In the genomic region with DNA sequence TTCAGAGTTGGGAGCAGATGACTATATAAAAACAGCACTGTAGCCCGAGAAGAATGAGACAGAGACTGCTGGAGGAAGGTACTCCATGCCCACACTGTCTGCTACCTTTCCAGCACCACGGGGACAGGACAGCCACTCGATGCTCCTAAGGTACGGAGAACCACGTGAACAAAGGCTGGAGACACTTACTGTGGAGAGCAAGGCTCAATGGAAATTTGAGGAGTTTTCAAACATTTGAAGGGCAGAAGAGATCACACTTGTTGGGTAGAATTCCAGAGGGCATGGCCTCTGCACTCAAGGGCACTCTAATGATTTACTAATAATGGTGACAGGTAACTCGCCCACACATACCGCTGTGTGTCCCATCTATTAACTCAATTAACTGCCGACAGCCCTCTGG, we compare ENCODE assay signal across 25 mouse cellular contexts. TPM values are rescaled to one million over a fixed set of nuclear protein-coding genes. Genes with fewer than 3 reads are reported as not detected.
DNase-seq lines count a peak whose midpoint lies in the region; ATAC-seq and TF ChIP-seq lines count a peak whose summit lies in the region.
"Had no signal": no experiment of that assay in that cellular context is flagged by ENCODE, and none has a peak within 500 bp of the region (broad histone marks: within the 10 kb centered on the region; RNA-seq: fewer than 3 reads in every experiment).

No protein-coding gene starts in this region.

- H3K4me1 ChIP-seq in heart, embryonic 16.5 days (ENCODE audit: control insufficient read depth, insufficient read depth, low read length) = peaks cover 38% of the 10 kb centered on the region
- H3K4me1 ChIP-seq in heart, embryonic 12.5 days (replicated peaks) = peaks cover 59% of the 10 kb centered on the region
- H3K4me1 ChIP-seq in liver, embryonic 16.5 days (ENCODE audit: control insufficient read depth, low read depth, low read length) = peaks cover 41% of the 10 kb centered on the region
- H3K4me1 ChIP-seq in liver, embryonic 12.5 days = peaks cover 41% of the 10 kb centered on the region
- peaks cover 61% of the 10 kb centered on the region for H3K4me1 ChIP-seq in megakaryocyte, embryonic 14.5 days
- peaks cover 8% of the 10 kb centered on the region for H3K4me1 ChIP-seq in thymus, adult 2 months (replicated peaks; ENCODE audit: control insufficient read depth, insufficient read depth, low read length)
- H3K4me1 ChIP-seq: forebrain, embryonic 13.5 days had no signal

- TF ChIP-seq POLR2A in myocyte (IDR thresholded peaks at IDR 0.05; ENCODE audit: insufficient read length, low read depth) = no peak
- TF ChIP-seq POLR2A in thymus, adult 2 months (IDR thresholded peaks at IDR 0.05; ENCODE audit: control insufficient read depth, extremely low read depth, insufficient read depth, low read length, poor library complexity) = no peak

- H3K27ac ChIP-seq in heart, embryonic 16.5 days (ENCODE audit: low read length) = 0 out of 2 replicates have a peak overlapping the region, but pooled peaks have one; percentile 10
- no peak overlapping the region for H3K27ac ChIP-seq in heart, embryonic 12.5 days (ENCODE audit: poor library complexity, severe bottlenecking)
- H3K27ac ChIP-seq in liver, embryonic 16.5 days (ENCODE audit: low read length) = peak overlapping the region; percentile 71
- H3K27ac ChIP-seq in liver, embryonic 12.5 days = no peak overlapping the region
- H3K27ac ChIP-seq in thymus, adult 2 months (ENCODE audit: control insufficient read depth, insufficient read depth, low read length) = no peak overlapping the region
- H3K27ac ChIP-seq: forebrain, embryonic 13.5 days; heart, embryonic 10.5 days; hindbrain, embryonic 13.5 days; neural tube, embryonic 13.5 days had no signal

- DNase-seq in thymus, adult 2 months = no peak
- DNase-seq: adrenal gland, postnatal 25 days; cerebellum, adult 9-10 months; cerebellum, postnatal 36 days; gastrocnemius, postnatal 10 days; heart, postnatal 14 days; kidney, adult 11 months; kidney, postnatal 14 days; left cerebral cortex, postnatal 4 days; lung, adult 18-20 months; right cerebral cortex, postnatal 4 days had no signal

- H3K36me3 ChIP-seq in heart, embryonic 16.5 days (ENCODE audit: control insufficient read depth, insufficient read depth) = peaks cover 22% of the 10 kb centered on the region
- H3K36me3 ChIP-seq in heart, embryonic 12.5 days = peaks cover 25% of the 10 kb centered on the region
- H3K36me3 ChIP-seq in liver, embryonic 16.5 days (ENCODE audit: control insufficient read depth, insufficient read depth) = peaks cover 24% of the 10 kb centered on the region
- H3K36me3 ChIP-seq in liver, embryonic 12.5 days = peaks cover 82% of the 10 kb centered on the region
- H3K36me3 ChIP-seq in megakaryocyte, embryonic 14.5 days (replicated peaks; ENCODE audit: low read length) = peaks cover 94% of the 10 kb centered on the region
- peaks cover 5% of the 10 kb centered on the region for H3K36me3 ChIP-seq in myocyte (ENCODE audit: control insufficient read depth, insufficient read depth)
- peaks cover 14% of the 10 kb centered on the region for H3K36me3 ChIP-seq in thymus, adult 2 months (ENCODE audit: control insufficient read depth, insufficient read depth, low read length)

- no peak for ATAC-seq in heart, embryonic 16.5 days (replicated peaks; ENCODE audit: extremely low read depth, insufficient read depth, low FRiP score)
- no peak for ATAC-seq in heart, embryonic 12.5 days (ENCODE audit: insufficient number of reproducible peaks, low FRiP score)
- ATAC-seq in liver, embryonic 16.5 days (ENCODE audit: low read depth) = 0 out of 2 replicates have a peak, but pooled peaks have one; percentile 12
- ATAC-seq in liver, embryonic 12.5 days = no peak
- no peak for ATAC-seq in megakaryocyte, adult 5-6 weeks (ENCODE audit: poor library complexity, severe bottlenecking)
- ATAC-seq: CD4-positive, CD25-positive, alpha-beta regulatory T cell, adult 4 months; forebrain, embryonic 13.5 days; midbrain, embryonic 16.5 days had no signal

- TF ChIP-seq CTCF in thymus, adult 2 months (IDR thresholded peaks at IDR 0.05; ENCODE audit: borderline replicate concordance, control insufficient read depth, extremely low read depth, insufficient read depth, low read length, poor library complexity) = no peak

- H3K4me2 ChIP-seq in heart, embryonic 16.5 days (ENCODE audit: low read depth, low read length) = no peak overlapping the region
- H3K4me2 ChIP-seq in heart, embryonic 12.5 days = no peak overlapping the region
- H3K4me2 ChIP-seq in liver, embryonic 16.5 days (ENCODE audit: low read depth, low read length) = no peak overlapping the region
- no peak overlapping the region for H3K4me2 ChIP-seq in liver, embryonic 12.5 days
- H3K4me2 ChIP-seq in myocyte (ENCODE audit: low read depth) = peak overlapping the region; percentile 57
- H3K4me2 ChIP-seq: forebrain, embryonic 13.5 days; hindbrain, embryonic 13.5 days; midbrain, embryonic 11.5 days; neural tube, embryonic 13.5 days had no signal

- H3K27me3 ChIP-seq in heart, embryonic 16.5 days (ENCODE audit: control insufficient read depth, insufficient read depth, low read length) = no peaks in the 10 kb centered on the region
- no peaks in the 10 kb centered on the region for H3K27me3 ChIP-seq in heart, embryonic 12.5 days (replicated peaks)
- H3K27me3 ChIP-seq in liver, embryonic 16.5 days (ENCODE audit: control insufficient read depth, insufficient read depth, low read depth, low read length) = no peaks in the 10 kb centered on the region
- no peaks in the 10 kb centered on the region for H3K27me3 ChIP-seq in liver, embryonic 12.5 days (replicated peaks)
- no peaks in the 10 kb centered on the region for H3K27me3 ChIP-seq in megakaryocyte, embryonic 14.5 days (replicated peaks)
- H3K27me3 ChIP-seq in myocyte (ENCODE audit: control insufficient read depth, insufficient read depth, insufficient read length) = no peaks in the 10 kb centered on the region
- H3K27me3 ChIP-seq in thymus, adult 2 months (ENCODE audit: control insufficient read depth, insufficient read depth, low read length) = no peaks in the 10 kb centered on the region
- H3K27me3 ChIP-seq: forebrain, embryonic 13.5 days; hindbrain, embryonic 13.5 days; neural tube, embryonic 13.5 days had no signal

- H3K4me3 ChIP-seq in heart, embryonic 16.5 days (ENCODE audit: low read length) = no peak overlapping the region
- H3K4me3 ChIP-seq in heart, embryonic 12.5 days = no peak overlapping the region
- H3K4me3 ChIP-seq in liver, embryonic 16.5 days (ENCODE audit: low read depth, low read length) = no peak overlapping the region
- H3K4me3 ChIP-seq in liver, embryonic 12.5 days = no peak overlapping the region
- peak overlapping the region; percentile 30 for H3K4me3 ChIP-seq in megakaryocyte, embryonic 14.5 days (replicated peaks)
- no peak overlapping the region for H3K4me3 ChIP-seq in myocyte
- no peak overlapping the region for H3K4me3 ChIP-seq in thymus, adult 2 months (ENCODE audit: control insufficient read depth, insufficient read depth, low read length)
- H3K4me3 ChIP-seq: forebrain, embryonic 13.5 days; heart, embryonic 10.5 days; hindbrain, embryonic 13.5 days; neural tube, embryonic 13.5 days had no signal

- H3K9ac ChIP-seq in heart, embryonic 16.5 days (ENCODE audit: low read length) = no peak overlapping the region
- no peak overlapping the region for H3K9ac ChIP-seq in heart, embryonic 12.5 days
- H3K9ac ChIP-seq in liver, embryonic 16.5 days (ENCODE audit: low read depth, low read length) = no peak overlapping the region
- H3K9ac ChIP-seq in liver, embryonic 12.5 days = no peak overlapping the region
- H3K9ac ChIP-seq: forebrain, embryonic 13.5 days; hindbrain, embryonic 13.5 days; neural tube, embryonic 13.5 days had no signal

- no peak overlapping the region for H3ac ChIP-seq in myocyte (ENCODE audit: control insufficient read depth, insufficient read length)

- peaks cover 2% of the 10 kb centered on the region; the same call in 1 of the 2 replicates for H3K9me3 ChIP-seq in heart, embryonic 16.5 days (replicated peaks; ENCODE audit: control insufficient read depth, low read length)
- no peaks in the 10 kb centered on the region for H3K9me3 ChIP-seq in heart, embryonic 12.5 days (replicated peaks)
- no peaks in the 10 kb centered on the region for H3K9me3 ChIP-seq in liver, embryonic 16.5 days (replicated peaks; ENCODE audit: control insufficient read depth, low read length)
- no peaks in the 10 kb centered on the region for H3K9me3 ChIP-seq in liver, embryonic 12.5 days (replicated peaks)
- no peaks in the 10 kb centered on the region for H3K9me3 ChIP-seq in megakaryocyte, embryonic 14.5 days
- H3K9me3 ChIP-seq: forebrain, embryonic 13.5 days; heart, embryonic 10.5 days; hindbrain, embryonic 13.5 days; neural tube, embryonic 13.5 days had no signal

- 72% methylated on average over 8 of the region's 8 CpGs for WGBS in heart, embryonic 16.5 days
- 86% methylated on average over 8 of the region's 8 CpGs for WGBS in heart, embryonic 12.5 days
- WGBS in liver, embryonic 16.5 days (ENCODE audit: insufficient replicate concordance) = 70% methylated on average over 8 of the region's 8 CpGs
- WGBS in liver, embryonic 12.5 days (ENCODE audit: insufficient replicate concordance) = 78% methylated on average over 8 of the region's 8 CpGs
- 90% methylated on average over 8 of the region's 8 CpGs for WGBS in thymus, adult 2 months

- no peaks in the 10 kb centered on the region for H3K79me2 ChIP-seq in myocyte (ENCODE audit: control insufficient read depth, insufficient read depth)

RNA-seq across cellular contexts. Expression of a gene that starts 21.2 kb away (rescaled TPM):
- 30.7 and 32.8 TPM in 2 replicates for polyA plus RNA-seq in heart, embryonic 16.5 days (2015; fragmentation: Nextera tagmentation; extraction: Ambion mirVana)
- 35.5 and 37.9 TPM in 2 replicates for polyA plus RNA-seq in heart, embryonic 12.5 days (2016; fragmentation: Nextera tagmentation; extraction: Ambion mirVana)
- 29.0 and 30.7 TPM in 2 replicates for polyA plus RNA-seq in liver, embryonic 16.5 days (2015; fragmentation: Nextera tagmentation; extraction: Ambion mirVana)
- polyA plus RNA-seq in liver, embryonic 12.5 days (2016; fragmentation: Nextera tagmentation; extraction: Ambion mirVana) = 29.1 and 31.7 TPM in 2 replicates
- polyA plus RNA-seq in megakaryocyte, embryonic 14.5 days (2012; ENCODE audit: insufficient read depth, low replicate concordance) = 1.8 TPM in 1 of 2 replicates, not detected in the other
- total RNA-seq in megakaryocyte, adult 5-6 weeks (2015) = 31.6 and 36.3 TPM in 2 replicates
- total RNA-seq in megakaryocyte, adult 5-6 weeks (2017) = 28.7 and 39.0 TPM in 2 replicates
- 12.3 TPM for polyA plus RNA-seq in myocyte (2012; fragmentation: generic; extraction: Trizol)
- polyA plus RNA-seq in thymus, adult 2 months (2012; rRNA removed) = 14.8 and 16.6 TPM in 2 replicates

RNA-seq across cellular contexts. Expression of a gene that starts 40.0 kb away (rescaled TPM):
- polyA plus RNA-seq in heart, embryonic 16.5 days (2015; fragmentation: Nextera tagmentation; extraction: Ambion mirVana) = 13.1 and 14.0 TPM in 2 replicates
- 3.2 and 3.6 TPM in 2 replicates for polyA plus RNA-seq in heart, embryonic 12.5 days (2016; fragmentation: Nextera tagmentation; extraction: Ambion mirVana)
- 24.3 and 26.4 TPM in 2 replicates for polyA plus RNA-seq in liver, embryonic 16.5 days (2015; fragmentation: Nextera tagmentation; extraction: Ambion mirVana)
- 26.7 and 28.6 TPM in 2 replicates for polyA plus RNA-seq in liver, embryonic 12.5 days (2016; fragmentation: Nextera tagmentation; extraction: Ambion mirVana)
- 1.7 TPM in 1 of 2 replicates, not detected in the other for polyA plus RNA-seq in megakaryocyte, embryonic 14.5 days (2012; ENCODE audit: insufficient read depth, low replicate concordance)
- 1.1 and 1.2 TPM in 2 replicates for total RNA-seq in megakaryocyte, adult 5-6 weeks (2015)
- total RNA-seq in megakaryocyte, adult 5-6 weeks (2017) = 0.92 and 0.98 TPM in 2 replicates
- polyA plus RNA-seq in myocyte (2012; fragmentation: generic; extraction: Trizol) = not detected
- polyA plus RNA-seq in thymus, adult 2 months (2012; rRNA removed) = 3.1 and 3.4 TPM in 2 replicates
- polyA plus RNA-seq: CD4-positive, CD25-positive, alpha-beta regulatory T cell, adult 4 months had no signal

RNA-seq across cellular contexts. Expression of a gene that starts 55.1 kb away (rescaled TPM):
- polyA plus RNA-seq in heart, embryonic 16.5 days (2015; fragmentation: Nextera tagmentation; extraction: Ambion mirVana) = 10.2 and 11.1 TPM in 2 replicates
- 8.2 and 9.4 TPM in 2 replicates for polyA plus RNA-seq in heart, embryonic 12.5 days (2016; fragmentation: Nextera tagmentation; extraction: Ambion mirVana)
- polyA plus RNA-seq in liver, embryonic 16.5 days (2015; fragmentation: Nextera tagmentation; extraction: Ambion mirVana) = 32.6 and 34.4 TPM in 2 replicates
- 33.7 and 34.2 TPM in 2 replicates for polyA plus RNA-seq in liver, embryonic 12.5 days (2016; fragmentation: Nextera tagmentation; extraction: Ambion mirVana)
- polyA plus RNA-seq in megakaryocyte, embryonic 14.5 days (2012; ENCODE audit: insufficient read depth, low replicate concordance) = 1.6 TPM in 2 replicates
- 68.0 and 76.8 TPM in 2 replicates for total RNA-seq in megakaryocyte, adult 5-6 weeks (2015)
- total RNA-seq in megakaryocyte, adult 5-6 weeks (2017) = 32.6 and 46.5 TPM in 2 replicates
- polyA plus RNA-seq in myocyte (2012; fragmentation: generic; extraction: Trizol) = 8.2 TPM
- 6.8 and 9.8 TPM in 2 replicates for polyA plus RNA-seq in thymus, adult 2 months (2012; rRNA removed)

Comparison
In these comparisons a context has a peak if more than half of its experiments do, and no peak if none do; other contexts are left out.
1. H3K27ac ChIP-seq: peak in heart, embryonic 16.5 days (single experiment) and liver, embryonic 16.5 days (single experiment); none in heart, embryonic 12.5 days (single experiment), liver, embryonic 12.5 days (single experiment) and thymus, adult 2 months (single experiment).